Mouse (Mus musculus) urinary bladder, adult 18-20 months (tissue): ENCODE data around the gene Clasp1.

Source experiments
- DNase-seq, 2 experiments: peaks; one replicate each; pipeline ENCODE4 v3.0.0; 2022; ENCODE audit warnings: low spot score in 2 of 2, mixed read lengths in 2 of 2

Clasp1 gene

GRCm38 (mm10) chr1:118498311-118498710, 109.5 kb downstream of the Clasp1 start:
- peak; percentile 34 to 75 for DNase-seq

DNA sequence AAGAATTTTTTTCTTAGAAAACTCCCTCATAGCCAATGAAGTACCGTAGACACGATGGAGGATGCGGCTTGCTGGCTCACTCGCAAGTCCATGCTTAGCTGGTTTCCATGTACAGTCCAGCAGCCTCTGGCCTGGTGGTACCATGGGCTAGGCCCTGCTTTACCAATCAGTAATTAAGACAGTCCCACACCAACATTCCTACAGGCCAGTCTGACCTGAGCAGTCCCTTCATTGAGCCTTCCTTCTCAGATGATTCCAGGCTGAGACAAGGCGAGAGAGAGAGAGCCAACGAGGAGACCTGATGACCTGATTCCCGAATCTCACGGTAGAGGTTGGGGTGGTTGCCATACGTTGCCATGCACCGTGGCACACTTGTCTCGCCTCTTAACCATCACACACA, 111.7 kb downstream of the Clasp1 start:
- DNase-seq: no peak

GRCm38 (mm10) chr1:118501691-118502090, 112.8 kb downstream of the Clasp1 start:
- no peak for DNase-seq

GRCm38 (mm10) chr1:118505746-118506145, 116.9 kb downstream of the Clasp1 start:
- no peak for DNase-seq

GRCm38 (mm10) chr1:118510996-118511395, 122.1 kb downstream of the Clasp1 start:
- no peak for DNase-seq

- no peak for DNase-seq
Measured at GRCm38 (mm10) chr1:118511738-118512530, 123.1 kb downstream of the Clasp1 start.

DNA sequence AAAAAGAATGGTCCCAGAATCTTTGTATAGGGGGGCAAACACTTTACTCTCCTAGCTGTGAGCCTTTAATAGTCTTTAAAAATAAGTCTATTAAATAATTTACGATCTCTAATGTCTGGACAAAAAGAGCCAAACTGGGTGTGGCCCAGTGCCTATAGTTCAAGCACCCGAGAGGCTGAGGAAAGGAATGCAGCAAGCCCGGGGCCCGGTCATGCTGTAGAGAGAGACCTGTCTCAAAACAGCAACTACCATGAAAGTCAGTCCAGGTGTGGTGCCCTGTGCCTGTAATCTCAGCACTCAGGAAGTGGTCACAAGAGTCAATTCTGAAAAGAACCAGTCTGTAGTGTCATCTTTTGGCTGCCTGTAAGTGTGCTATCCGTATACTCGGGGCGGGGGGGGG, 127.4 kb downstream of the Clasp1 start:
- no peak for DNase-seq

GRCm38 (mm10) chr1:118523161-118523560, 134.3 kb downstream of the Clasp1 start:
- DNase-seq: no peak

DNA sequence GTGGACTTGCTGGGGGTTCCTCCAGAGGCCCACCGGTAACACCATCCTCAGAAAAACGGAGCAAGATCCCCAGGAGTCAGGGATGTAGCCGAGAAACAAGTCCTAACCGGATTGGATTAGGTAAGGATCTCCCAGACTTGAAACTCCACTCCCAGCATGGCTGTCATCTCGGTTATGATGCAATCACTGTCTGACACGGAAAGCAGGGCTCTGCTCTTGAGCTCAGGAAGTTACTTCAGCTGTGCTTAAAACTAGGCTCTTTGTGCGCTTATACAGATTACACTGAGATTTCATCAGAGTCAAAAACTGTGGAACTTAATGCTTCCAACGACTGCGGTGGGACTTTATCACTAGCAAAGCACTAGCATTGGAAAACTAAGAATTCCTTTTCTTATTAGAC, 136.5 kb downstream of the Clasp1 start:
- no peak for DNase-seq

DNA sequence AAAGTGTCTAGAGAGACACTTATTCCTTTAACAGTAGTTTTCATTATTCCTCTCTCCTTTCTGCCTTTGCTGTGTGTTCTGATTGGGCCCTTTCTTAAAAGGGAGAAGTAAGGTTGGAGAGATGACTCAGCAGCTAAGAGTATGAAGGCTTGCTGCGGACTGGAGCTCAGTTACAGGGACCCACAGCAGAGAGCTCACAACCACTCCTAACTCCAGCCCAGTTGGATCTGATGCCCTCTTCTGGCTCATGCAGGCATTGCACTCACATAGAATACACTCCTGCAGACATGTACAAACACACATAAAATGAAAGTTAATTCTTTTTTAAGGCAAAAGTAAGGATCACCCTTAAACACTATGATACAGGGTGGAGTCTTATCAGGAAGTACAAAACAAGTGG, 140.4 kb downstream of the Clasp1 start:
- DNase-seq: no peak

DNA sequence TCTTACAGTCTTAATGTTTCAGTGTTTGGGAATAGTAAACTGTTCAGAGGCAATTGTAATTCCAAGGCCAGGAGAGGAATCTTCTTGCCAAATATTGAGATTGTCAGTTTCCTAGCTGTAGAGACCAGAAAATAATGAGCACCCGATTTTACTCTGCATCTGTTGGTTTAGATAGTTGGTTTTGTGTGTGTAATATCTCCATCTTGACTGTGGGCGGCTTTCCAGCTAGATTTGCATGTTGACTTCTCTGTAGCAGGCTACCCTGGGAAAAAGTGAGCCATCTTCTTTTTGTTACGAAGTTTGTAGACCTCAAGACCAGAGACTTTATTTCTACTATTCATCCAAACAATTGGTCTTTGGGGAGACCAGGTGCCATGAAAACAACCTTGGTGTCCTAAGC, 142.4 kb downstream of the Clasp1 start:
- no peak for DNase-seq

DNA sequence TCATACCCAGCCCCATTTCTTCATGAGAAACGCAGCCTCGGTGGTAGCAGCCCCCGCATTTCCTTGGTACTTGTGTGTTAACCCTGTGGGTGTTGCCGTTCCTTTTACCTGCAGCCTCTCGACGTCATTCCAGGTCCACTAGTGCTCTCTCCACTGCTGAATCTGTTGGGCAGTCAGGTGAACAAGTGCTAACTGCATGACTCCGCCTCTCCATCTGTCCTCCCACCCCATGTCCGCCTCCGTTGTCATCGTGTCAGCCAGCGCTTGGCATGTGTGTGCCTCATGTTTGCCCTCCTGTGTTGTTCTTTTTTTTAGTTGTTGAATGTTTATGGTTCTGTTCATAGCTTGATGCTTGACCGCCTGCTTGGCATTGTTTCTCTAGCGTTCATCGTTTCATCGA, 147.2 kb downstream of the Clasp1 start:
- no peak for DNase-seq

- no peak for DNase-seq
Measured at GRCm38 (mm10) chr1:118539046-118539445, 150.2 kb downstream of the Clasp1 start.

DNA sequence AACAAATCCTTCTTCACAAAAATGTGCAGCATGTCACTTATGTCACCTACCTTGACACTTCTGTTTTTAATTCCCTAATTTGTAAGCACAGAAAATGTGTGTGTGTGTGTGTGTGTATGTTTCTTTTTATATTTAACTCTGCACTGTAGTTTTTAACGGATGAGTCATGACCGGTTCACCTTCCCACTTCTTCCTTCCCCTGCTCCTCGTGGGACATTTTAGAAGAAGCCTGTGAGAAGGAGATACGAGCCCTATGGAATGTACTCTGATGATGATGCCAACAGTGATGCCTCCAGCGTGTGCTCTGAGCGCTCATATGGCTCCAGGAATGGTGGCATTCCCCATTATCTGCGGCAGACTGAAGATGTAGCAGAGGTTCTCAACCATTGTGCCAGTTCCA, 154.0 kb downstream of the Clasp1 start:
- DNase-seq: no peak

DNA sequence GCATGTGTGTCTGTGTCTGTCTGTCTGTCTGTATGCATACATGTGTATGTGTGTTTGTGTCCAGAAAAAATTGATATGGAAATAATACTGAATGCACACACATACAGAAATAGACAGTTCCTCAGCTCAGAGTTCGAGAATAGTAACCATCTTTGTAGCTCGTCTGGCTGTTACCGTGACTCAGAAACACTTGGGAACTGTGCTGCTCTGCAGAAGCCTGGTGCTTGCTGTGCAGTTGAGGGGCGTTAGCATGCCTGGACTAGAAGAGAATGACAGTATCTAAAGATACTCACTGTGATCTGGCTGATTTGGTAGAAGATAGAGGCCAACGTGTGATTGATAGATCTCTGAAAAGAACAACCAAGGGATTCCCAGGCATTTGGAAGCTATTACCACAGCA, 159.9 kb downstream of the Clasp1 start:
- no peak for DNase-seq

DNA sequence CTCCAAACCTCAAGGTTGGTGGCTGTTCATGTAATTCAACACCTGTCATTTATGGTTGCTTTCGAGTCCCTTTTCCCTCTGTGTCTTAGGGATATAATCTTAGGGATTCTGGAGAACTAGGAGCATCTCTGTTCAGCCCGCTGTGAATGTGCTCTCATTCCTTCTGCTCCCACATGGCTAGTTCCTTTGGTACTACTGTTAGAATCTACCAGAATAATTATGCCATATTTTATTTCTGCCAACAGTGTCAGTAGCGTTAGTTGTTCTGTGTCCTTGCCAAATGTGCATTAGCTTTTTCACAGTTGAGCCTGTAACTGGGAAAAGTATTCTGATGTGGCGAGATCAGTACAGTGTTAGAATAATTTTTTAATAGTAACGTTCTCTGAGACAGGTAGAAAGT, 162.3 kb downstream of the Clasp1 start:
- no peak for DNase-seq

DNA sequence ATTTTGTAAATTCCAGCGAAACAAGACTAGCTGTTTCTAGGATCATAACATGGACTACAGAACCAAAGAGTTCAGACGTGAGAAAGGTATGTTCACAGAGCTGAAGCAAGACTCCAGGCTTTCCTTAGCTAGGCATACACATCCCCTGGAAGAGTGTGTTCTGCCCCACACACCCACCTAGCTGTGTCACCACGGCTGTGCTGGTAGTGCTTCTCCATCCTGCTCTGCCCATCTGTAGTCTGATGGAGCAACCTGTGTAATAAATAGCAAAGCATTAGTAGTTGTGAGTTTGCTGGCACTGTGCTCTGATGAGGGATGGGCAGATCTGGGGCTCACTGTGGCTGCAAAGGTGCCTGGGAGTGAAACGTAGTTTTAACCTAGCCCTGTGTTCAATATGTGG, 163.2 kb downstream of the Clasp1 start:
- no peak for DNase-seq

- DNase-seq: no peak
Measured at GRCm38 (mm10) chr1:118553045-118553444, 164.2 kb downstream of the Clasp1 start.

DNA sequence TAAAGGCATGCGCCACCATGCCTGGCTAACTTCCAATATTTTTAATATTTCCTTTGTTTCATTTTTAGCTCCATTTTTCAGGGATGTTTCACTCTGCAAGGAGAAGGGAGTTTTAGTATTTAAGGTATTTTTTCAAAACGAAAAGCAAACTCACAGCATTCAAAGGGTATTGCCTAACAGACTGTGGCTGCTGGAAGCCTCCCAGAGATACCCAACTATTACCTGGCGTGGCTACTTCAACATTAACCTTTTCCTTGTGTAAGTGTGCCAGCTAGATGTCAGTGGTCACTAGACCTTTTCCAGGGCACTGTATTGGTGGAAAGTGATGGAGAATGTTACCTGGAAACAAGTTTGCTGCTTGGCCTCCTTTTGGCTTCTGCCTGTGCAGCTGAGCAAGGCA, 164.6 kb downstream of the Clasp1 start:
- DNase-seq: no peak

DNA sequence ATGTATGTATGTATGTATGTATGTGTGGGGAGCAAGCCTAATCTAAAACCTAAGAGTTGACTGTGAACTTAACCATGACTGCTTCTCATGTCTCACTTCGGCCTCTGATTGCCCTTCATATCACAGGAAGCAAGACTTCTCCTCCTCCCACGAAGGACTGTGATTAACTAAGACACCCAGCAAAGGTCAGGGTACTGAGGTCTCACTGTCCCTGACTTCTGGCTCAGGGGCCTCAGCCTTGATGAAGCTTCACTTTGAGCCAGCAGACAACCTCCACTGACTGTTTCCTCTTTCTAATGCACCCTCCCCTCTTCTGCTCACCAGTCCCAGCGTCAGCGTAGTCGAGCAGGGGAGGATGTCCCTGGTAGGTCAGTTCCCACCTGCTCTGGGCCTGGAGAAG, 166.1 kb downstream of the Clasp1 start:
- DNase-seq: no peak

DNA sequence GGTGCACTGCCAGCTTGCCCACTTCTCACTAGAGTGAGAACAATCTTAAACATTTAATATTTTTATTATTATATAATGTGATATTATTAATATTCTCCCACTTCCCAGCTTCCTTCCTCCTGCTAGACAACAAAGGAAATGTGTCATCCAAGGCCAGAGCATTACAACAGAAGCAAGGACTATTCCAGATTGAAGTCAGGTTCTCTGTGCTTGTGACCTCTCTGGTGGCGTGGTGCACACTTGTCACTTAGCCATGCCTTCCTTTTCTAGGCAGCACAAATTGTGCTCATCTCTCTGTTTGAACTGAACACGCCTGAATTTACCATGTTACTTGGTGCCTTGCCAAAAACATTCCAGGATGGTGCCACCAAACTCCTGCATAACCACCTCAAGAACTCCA, 170.9 kb downstream of the Clasp1 start:
- no peak for DNase-seq

DNA sequence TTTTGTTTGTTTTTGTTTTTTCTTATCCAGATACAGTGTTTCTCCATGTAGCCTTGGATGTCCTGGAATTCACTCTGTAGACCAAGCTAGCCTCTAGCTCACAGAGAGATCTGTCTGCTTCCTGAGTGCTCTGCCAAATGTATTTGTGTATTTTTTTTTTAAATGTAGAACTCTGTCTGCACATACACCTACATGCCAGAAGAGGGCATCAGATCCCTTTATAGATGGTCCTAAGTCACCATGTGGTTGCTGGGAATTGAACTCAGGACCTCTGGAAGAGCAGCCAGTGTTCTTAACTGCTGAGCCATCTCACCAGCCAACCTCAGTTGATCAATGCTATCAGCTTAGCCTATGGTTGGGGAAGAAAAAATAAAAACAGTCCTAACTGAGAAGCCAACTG, 175.7 kb downstream of the Clasp1 start:
- no peak for DNase-seq

DNA sequence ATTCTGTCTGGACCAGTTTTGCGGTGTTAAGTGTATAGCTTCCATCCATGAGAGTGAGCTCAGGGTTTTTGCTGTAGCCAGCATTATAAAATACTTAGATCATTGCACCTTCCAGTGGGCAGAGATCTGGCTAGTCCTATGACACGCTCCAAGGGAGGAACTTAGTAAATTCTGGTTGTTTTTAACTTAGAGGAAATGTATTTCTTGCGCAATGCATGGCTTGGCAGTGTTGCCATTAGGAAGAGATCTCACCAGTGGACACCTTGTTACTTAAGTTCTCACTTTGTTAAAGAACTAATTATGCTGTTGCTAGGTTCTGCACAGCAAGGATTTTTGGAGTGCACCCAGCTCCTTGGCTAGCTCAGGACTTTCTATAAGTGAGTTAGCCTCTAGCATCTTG, 178.8 kb downstream of the Clasp1 start:
- DNase-seq: no peak

DNA sequence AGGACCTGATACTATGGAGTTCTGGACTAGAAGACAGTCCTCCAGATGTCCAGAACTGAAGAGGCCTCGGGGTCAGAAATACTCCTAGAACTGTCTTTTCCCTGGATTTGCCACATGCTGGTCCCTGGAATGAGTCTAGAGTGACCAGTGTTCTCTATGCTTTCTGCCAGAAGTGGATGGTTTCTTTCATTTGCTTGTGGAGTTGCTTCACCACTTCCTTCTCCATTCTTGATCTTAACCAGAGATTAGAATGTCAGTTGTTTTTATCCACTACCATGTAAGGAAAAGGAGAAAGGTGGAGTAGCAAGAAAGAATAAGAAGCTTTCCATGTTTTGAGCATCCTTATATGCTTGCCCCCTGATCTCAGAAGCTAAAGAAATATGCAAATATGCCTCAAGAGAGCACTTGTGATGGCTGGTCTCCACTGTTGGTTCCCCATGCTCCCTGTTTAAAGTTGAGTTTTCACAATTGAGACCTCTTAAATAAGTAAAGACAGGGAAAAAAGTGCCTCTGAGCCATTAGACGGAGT, 191.4 kb downstream of the Clasp1 start:
- DNase-seq: no peak
